Mouse (Mus musculus) hindbrain, embryonic 13.5 days (tissue): ENCODE measurements around the gene Lipe. TPM values are rescaled to one million over a fixed set of nuclear protein-coding genes. Genes with fewer than 3 reads are reported as not detected.

ENCODE experiments used
- polyA plus RNA-seq: library from polyadenylated mRNA; unstranded; fragments of >200 nt; fragmentation: Nextera tagmentation; extraction: Ambion mirVana; gene quantifications from 2 replicates; pipeline ENCODE4 v1.2.1, GENCODE M21; 2015

The Lipe gene
- polyA plus RNA-seq, 1 experiment from 2014 or later = 9.8 TPM

Other genes starting within 250 kb of the Lipe start
- gene Pou2f2, start 219.0 kb downstream of the Lipe start, polyA plus RNA-seq = 33.2 and 39.7 TPM in 2 replicates
- 14.0 and 15.4 TPM in 2 replicates for gene Dedd2, start 178.1 kb downstream of the Lipe start, polyA plus RNA-seq
- 1.6 and 1.9 TPM in 2 replicates for gene Zfp526, start 177.3 kb downstream of the Lipe start, polyA plus RNA-seq
- 13.9 and 14.6 TPM in 2 replicates for gene Gsk3a, start 160.9 kb downstream of the Lipe start, polyA plus RNA-seq
- gene Erf, start 147.9 kb downstream of the Lipe start, polyA plus RNA-seq = 4.0 and 4.2 TPM in 2 replicates
- gene Cic, start 131.0 kb downstream of the Lipe start, polyA plus RNA-seq = 36.9 and 42.4 TPM in 2 replicates
- gene Pafah1b3, start 100.7 kb downstream of the Lipe start, polyA plus RNA-seq = 619 and 632 TPM in 2 replicates
- 2.3 TPM in 2 replicates for gene Prr19, start 97.3 kb downstream of the Lipe start, polyA plus RNA-seq
- gene Tmem145, start 92.6 kb downstream of the Lipe start, polyA plus RNA-seq = 49.5 and 50.6 TPM in 2 replicates
- gene Megf8, start 81.5 kb downstream of the Lipe start, polyA plus RNA-seq = 18.7 and 20.4 TPM in 2 replicates
- not detected in 2 replicates for gene Cnfn, start 29.0 kb downstream of the Lipe start, polyA plus RNA-seq
- 0.23 and 0.82 TPM in 2 replicates for gene Cxcl17, start 14.2 kb upstream of the Lipe start, polyA plus RNA-seq
- 0.88 and 0.96 TPM in 2 replicates for gene Ceacam1, start 78.9 kb upstream of the Lipe start, polyA plus RNA-seq
- 0.12 and 0.16 TPM in 2 replicates for gene Ceacam2, start 141.1 kb upstream of the Lipe start, polyA plus RNA-seq
- gene Erich4, start 217.2 kb upstream of the Lipe start, polyA plus RNA-seq = not detected in 2 replicates
- gene Dmac2, start 220.7 kb upstream of the Lipe start, polyA plus RNA-seq = 35.8 and 42.6 TPM in 2 replicates
- 1.0 and 1.2 TPM in 2 replicates for gene B3gnt8, start 227.9 kb upstream of the Lipe start, polyA plus RNA-seq